Mouse (Mus musculus): ENCODE measurements at regions not wholly inside any gene's neighbourhood (a gene's known extent, or its start where the extent isn't known, plus 50 kb on each side); places are given as distances from the start of the nearest gene placed in this dataset.

DNA sequence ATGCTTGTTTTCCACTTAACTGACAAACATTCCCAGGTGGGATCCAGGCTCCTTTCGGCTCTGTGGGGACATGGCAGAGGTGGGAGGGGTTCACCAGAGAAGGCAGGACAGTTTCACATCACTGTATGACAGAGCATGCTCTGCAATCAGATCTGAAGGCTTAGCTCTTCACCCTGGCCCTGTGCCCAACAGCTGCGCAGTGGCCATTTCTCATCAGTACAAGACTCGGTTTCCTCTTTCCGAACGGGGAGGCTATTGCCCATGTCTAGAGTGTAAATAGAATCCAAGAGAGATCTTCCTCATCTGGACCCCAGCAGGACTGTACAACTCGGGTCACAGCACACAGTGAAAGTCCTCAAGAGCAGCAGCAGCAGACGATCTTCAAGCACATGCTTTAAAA, 64.5 kb upstream of the 3110018I06Rik start:
- Histone ChIP-seq H3K9me3 (peaks cover 65% of the 10 kb centered on the region), H3K4me1 (no peaks in the 10 kb centered on the region), H3K4me3 (replicated peaks) (no peak overlapping the region), H3K27me3 (replicated peaks) (no peaks in the 10 kb centered on the region), H3K36me3 (replicated peaks; ENCODE audit: low read length) (no peaks in the 10 kb centered on the region)
- TF ChIP-seq FLI1 (IDR thresholded peaks at IDR 0.05; ENCODE audit: low read length) (no peak), GATA1 (IDR thresholded peaks at IDR 0.05; ENCODE audit: borderline replicate concordance, low read length) (no peak)

DNA sequence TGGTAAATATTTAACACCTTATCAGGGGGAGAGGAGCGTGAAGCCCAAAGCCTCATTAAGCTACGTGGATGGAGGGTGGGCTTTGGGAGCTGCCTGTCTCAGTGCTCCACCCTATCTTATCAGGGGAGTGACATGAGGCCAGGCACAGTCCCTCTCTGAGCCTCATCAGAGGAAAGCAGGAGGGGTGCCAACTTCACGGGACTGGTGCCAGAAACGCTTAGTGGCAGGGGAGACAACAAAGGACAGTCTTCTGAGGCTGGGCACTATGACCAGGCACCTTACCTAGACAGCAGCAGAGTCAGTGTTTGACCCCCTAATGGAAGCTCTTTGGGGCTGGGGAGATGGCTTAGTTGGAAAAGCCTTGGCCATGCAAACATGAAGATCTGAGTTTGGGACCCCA, 49.9 kb upstream of the 3110018I06Rik start:
- no peak for TF ChIP-seq FLI1 (IDR thresholded peaks at IDR 0.05; ENCODE audit: low read length)
- TF ChIP-seq GATA1 (IDR thresholded peaks at IDR 0.05; ENCODE audit: borderline replicate concordance, low read length), result no peak
- no peaks in the 10 kb centered on the region for H3K36me3 ChIP-seq (replicated peaks; ENCODE audit: low read length)
- H3K4me1 ChIP-seq, result no peaks in the 10 kb centered on the region
- H3K27me3 ChIP-seq (replicated peaks), result no peaks in the 10 kb centered on the region
- no peak overlapping the region for H3K4me3 ChIP-seq (replicated peaks)
- H3K9me3 ChIP-seq, result peaks cover 57% of the 10 kb centered on the region
